Comparison of ENCODE assay signal across 8 mouse cellular contexts in the genomic region with DNA sequence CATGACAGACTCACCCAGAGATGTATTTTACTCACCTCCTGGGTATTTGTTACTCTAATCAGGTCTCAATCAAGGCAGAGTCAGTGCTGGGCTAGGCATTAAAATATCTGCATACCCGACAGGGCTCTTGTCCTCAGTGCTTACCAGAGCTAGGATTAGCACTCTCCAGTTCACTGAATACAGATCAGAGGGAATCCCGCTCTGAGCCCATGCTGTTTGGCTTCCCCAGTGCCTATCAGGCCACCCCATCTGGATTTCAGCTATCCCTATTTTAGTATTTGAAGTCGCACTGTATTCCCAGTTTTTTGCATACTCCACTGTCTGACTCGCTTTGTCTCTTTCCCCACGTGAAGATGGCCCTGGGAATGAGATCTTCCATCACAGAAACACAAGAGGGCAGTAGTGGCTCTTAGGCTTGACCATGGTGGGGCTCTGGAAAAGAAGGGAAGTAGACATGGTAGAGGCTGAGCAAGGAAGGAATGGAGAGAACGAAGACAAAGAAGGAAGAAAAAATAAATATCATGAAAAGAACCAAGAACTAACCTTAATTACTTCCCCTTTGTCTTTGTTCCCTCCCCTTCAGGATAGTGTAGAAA.
DNase-seq lines count a peak whose midpoint lies in the region; ATAC-seq lines count a peak whose summit lies in the region.

No protein-coding gene starts in this region.

- H3K9me3 ChIP-seq in forebrain, embryonic 10.5 days = no peaks in the 10 kb centered on the region
- no peaks in the 10 kb centered on the region for H3K9me3 ChIP-seq in intestine, embryonic 14.5 days (ENCODE audit: control insufficient read depth, low read length)

- no peak overlapping the region for H3K4me2 ChIP-seq in intestine, embryonic 14.5 days (ENCODE audit: low read length)

- peak; percentile 59; the same call in 1 of the 2 replicates for ATAC-seq in intestine, embryonic 14.5 days (replicated peaks; ENCODE audit: low FRiP score, low TSS enrichment, low read depth)
- peak; percentile 82 for ATAC-seq in megakaryocyte, adult 5-6 weeks (ENCODE audit: poor library complexity, severe bottlenecking)

- 14% methylated on average over 6 of the region's 6 CpGs for WGBS in forebrain, embryonic 10.5 days
- 26% methylated on average over 6 of the region's 6 CpGs for WGBS in intestine, embryonic 14.5 days

- H3K9ac ChIP-seq in intestine, embryonic 14.5 days (ENCODE audit: low read length) = no peak overlapping the region

- 0 out of 2 replicates have a peak, but pooled peaks cover 3% of the 10 kb centered on the region for H3K4me1 ChIP-seq in forebrain, embryonic 10.5 days
- H3K4me1 ChIP-seq in intestine, embryonic 14.5 days (replicated peaks; ENCODE audit: control insufficient read depth, insufficient read depth, low read length) = no peaks in the 10 kb centered on the region

- peak; percentile 6 for DNase-seq in gastrocnemius, adult 18-20 months (ENCODE audit: low spot score)
- DNase-seq in gastrocnemius, postnatal 10 days = no peak
- peak; percentile 40 for DNase-seq in adrenal gland, adult 2 months
- peak; percentile 39 for DNase-seq in forebrain, embryonic 10.5 days (ENCODE audit: extremely low spot score, low spot score)
- DNase-seq in intestine, embryonic 14.5 days (ENCODE audit: low spot score) = no peak
- DNase-seq in thymus, postnatal 25 days = no peak
- no peak for DNase-seq in frontal cortex, postnatal 14 days (ENCODE audit: low spot score in 2 of 2)

- H3K36me3 ChIP-seq in forebrain, embryonic 10.5 days (replicated peaks) = no peaks in the 10 kb centered on the region
- no peaks in the 10 kb centered on the region for H3K36me3 ChIP-seq in intestine, embryonic 14.5 days (ENCODE audit: control insufficient read depth, insufficient read depth, low read length)

- H3K4me3 ChIP-seq in forebrain, embryonic 10.5 days = no peak overlapping the region
- H3K4me3 ChIP-seq in intestine, embryonic 14.5 days (ENCODE audit: low read depth, low read length) = no peak overlapping the region

- no peak overlapping the region for H3K27ac ChIP-seq in forebrain, embryonic 10.5 days
- H3K27ac ChIP-seq in intestine, embryonic 14.5 days (ENCODE audit: low read depth) = peak overlapping the region; percentile 72

- no peaks in the 10 kb centered on the region for H3K27me3 ChIP-seq in forebrain, embryonic 10.5 days (ENCODE audit: poor library complexity, severe bottlenecking)
- H3K27me3 ChIP-seq in intestine, embryonic 14.5 days (replicated peaks; ENCODE audit: control insufficient read depth, insufficient read depth, low read length) = no peaks in the 10 kb centered on the region

Comparison
In these comparisons a context has a peak if more than half of its experiments do, and no peak if none do; other contexts are left out.
1. DNase-seq: peak in gastrocnemius, adult 18-20 months (single experiment), adrenal gland, adult 2 months (single experiment) and forebrain, embryonic 10.5 days (single experiment); none in gastrocnemius, postnatal 10 days (single experiment), intestine, embryonic 14.5 days (single experiment), thymus, postnatal 25 days (single experiment) and frontal cortex, postnatal 14 days (0 of 2).